Mouse (Mus musculus) heart, embryonic 13.5 days (tissue): Measurements from ENCODE around the gene Rap1a. TPM values are rescaled to one million over a fixed set of nuclear protein-coding genes. Genes with fewer than 3 reads are reported as not detected.
A peak's percentile ranks its signal among the peaks of the same experiment; 100 is the strongest.

Experiments used
- ATAC-seq: fragments of 200-750 bp; cut with Nextera tagmentation; 2 replicates; pipeline ENCODE4 v1.8.0; 2017; ENCODE audit warnings: moderate TSS enrichment; ENCODE audit not compliant: insufficient number of reproducible peaks, low FRiP score, low TSS enrichment; ENCODE audit errors: extremely low read depth
- H3K27ac ChIP-seq: fragments of 300-500 bp; sonication (generic); replicated peaks from 2 replicates; pipeline ENCODE4 v1.5.1; 2015; ENCODE audit warnings: moderate library complexity, mild to moderate bottlenecking, inconsistent platforms
- H3K27me3 ChIP-seq: fragments of 300-500 bp; sonication (generic); replicated peaks from 2 replicates; pipeline ENCODE4 v1.6.1; 2015; ENCODE audit warnings: mild to moderate bottlenecking, inconsistent platforms
- H3K36me3 ChIP-seq: fragments of 300-500 bp; sonication (generic); 2 replicates; pipeline ENCODE4 v1.6.1; 2015; ENCODE audit warnings: mild to moderate bottlenecking, inconsistent platforms
- H3K4me1 ChIP-seq: fragments of 300-500 bp; sonication (generic); 2 replicates; pipeline ENCODE4 v1.6.1; 2015; ENCODE audit warnings: inconsistent platforms
- H3K4me2 ChIP-seq: fragments of 300-500 bp; sonication (generic); 2 replicates; pipeline ENCODE4 v1.6.1; 2015; ENCODE audit warnings: inconsistent platforms, mild to moderate bottlenecking, moderate library complexity
- H3K4me3 ChIP-seq: fragments of 300-500 bp; sonication (generic); 2 replicates; pipeline ENCODE4 v1.5.1; 2015; ENCODE audit warnings: moderate library complexity, mild to moderate bottlenecking, inconsistent platforms
- H3K9ac ChIP-seq: fragments of 300-500 bp; sonication (generic); 2 replicates; pipeline ENCODE4 v1.6.1; 2015; ENCODE audit warnings: inconsistent platforms, mild to moderate bottlenecking, moderate library complexity
- H3K9me3 ChIP-seq: fragments of 300-500 bp; sonication (generic); 2 replicates; pipeline ENCODE4 v1.6.1; 2016; ENCODE audit warnings: inconsistent platforms
- WGBS: fragments of 180-500 bp; shearing (Covaris S2); methylation state at CpG from one replicate; pipeline ENCODE4 v1.1.7; 2015; ENCODE audit warnings: mixed read lengths; 5-methylcytosine and 5-hydroxymethylcytosine counted together
- polyA plus RNA-seq: library from polyadenylated mRNA; unstranded; fragments of >200 nt; fragmentation: Nextera tagmentation; extraction: Ambion mirVana; gene quantifications from 2 replicates; pipeline ENCODE4 v1.2.1, GENCODE M21; 2015

The Rap1a gene
- 81.3 and 91.9 TPM in 2 replicates for polyA plus RNA-seq

DNA sequence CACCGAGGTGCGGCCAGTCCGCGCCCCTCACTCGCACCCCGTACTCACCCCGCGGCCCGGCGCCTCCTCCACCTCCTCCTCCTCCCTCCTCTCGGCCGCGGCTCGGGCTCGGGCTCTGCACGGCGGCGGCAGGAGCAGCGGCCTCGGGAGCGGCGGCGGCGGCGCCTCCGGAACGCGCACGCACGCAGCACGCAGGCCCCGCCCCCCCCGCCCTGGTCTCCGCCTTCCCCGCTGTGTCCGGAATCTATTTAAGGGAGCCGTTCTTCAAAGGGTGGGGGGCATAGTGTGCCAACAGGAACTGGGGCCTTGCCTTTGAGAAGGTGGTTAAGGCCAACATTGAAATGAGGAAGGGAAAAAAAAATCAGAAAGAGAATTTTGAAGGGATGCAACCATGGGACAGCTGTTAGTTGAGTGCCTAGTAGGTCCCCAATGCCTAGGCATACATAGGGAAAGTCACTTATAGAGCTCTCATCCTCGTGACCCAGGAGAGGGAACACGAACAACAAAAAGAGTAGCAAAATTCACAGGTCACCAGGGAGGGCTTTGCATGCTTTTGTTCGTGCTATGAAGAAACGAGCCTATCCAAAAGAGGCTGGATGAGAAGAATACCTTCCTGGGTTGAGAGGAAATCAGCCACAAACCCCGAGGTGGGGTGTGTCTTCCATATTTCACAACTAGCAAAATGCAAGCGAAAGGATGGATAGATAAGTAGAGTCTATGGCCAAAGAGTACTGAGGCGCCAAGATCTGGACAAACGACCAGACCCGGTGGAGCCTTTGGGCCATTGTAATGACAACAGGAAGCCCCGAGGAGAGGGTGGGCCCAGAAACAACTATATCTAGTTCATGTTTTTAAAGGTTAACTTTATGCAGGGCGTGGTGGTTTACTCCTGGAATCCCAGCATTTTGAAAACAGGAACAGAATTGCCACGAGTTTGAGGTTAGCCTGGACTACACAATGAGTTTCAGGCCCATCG is at the start of gene Rap1a:
Rap1a (minus strand) TSS at position 146 of the 976 bp plus-strand sequence.
- Histone ChIP-seq H3K4me3 (peak within 1 kb of the TSS; percentile 88), H3K27ac (peak within 1 kb of the TSS; percentile 93), H3K36me3 (no peaks in the 10 kb centered on the region), H3K4me1 (peaks cover 54% of the 10 kb centered on the region), H3K4me2 (peak within 1 kb of the TSS; percentile 89), H3K9ac (peak within 1 kb of the TSS; percentile 97), H3K27me3 (peaks cover 40% of the 10 kb centered on the region), H3K9me3 (no peaks in the 10 kb centered on the region)
- 16% methylated on average over 39 of the region's 50 CpGs for WGBS
- ATAC-seq, result peak; percentile 79

DNA sequence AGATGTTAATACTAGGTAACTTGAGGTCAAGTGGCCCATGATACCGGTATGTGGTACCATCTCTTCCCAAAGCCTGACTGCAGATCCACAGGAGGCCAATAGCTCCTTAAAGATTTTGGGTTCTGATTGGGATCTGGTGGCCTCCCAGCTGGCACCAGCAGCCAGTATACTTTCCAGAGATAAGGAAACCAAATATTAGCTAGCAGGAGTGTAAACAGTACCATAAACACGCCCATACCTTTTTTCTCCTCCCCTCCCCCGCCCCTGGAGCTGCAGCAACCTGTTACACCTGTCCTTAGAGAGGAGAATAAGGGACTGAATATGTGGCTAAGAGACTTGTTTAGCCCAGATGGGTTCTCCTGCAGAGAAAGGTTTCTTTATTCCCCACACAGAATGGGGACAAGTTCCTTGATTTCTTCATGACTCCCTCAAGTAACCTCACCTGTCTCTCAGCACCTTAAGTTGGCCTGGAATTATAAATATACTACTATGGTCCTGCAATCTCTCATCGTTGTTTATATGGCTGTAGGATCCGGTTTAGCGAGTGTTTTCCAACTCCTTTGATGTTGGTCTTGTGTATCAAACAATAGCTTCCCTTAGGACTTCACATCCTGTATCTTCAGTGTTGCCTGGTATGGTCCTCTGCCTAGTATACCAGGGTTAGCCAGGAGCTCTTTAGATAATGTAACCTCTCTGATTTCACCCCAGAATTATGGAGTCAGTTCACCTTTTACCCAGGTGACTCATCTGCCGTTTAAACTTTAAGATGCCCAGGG is 45.3 kb upstream of the Rap1a start:
- Histone ChIP-seq H3K36me3 (no peaks in the 10 kb centered on the region), H3K4me3 (no peak overlapping the region), H3K9ac (no peak overlapping the region), H3K9me3 (no peaks in the 10 kb centered on the region), H3K4me2 (no peak overlapping the region), H3K27me3 (peaks cover 25% of the 10 kb centered on the region), H3K27ac (no peak overlapping the region), H3K4me1 (no peaks in the 10 kb centered on the region)
- 50% methylated on average over 7 of the region's 7 CpGs for WGBS
- no peak for ATAC-seq

DNA sequence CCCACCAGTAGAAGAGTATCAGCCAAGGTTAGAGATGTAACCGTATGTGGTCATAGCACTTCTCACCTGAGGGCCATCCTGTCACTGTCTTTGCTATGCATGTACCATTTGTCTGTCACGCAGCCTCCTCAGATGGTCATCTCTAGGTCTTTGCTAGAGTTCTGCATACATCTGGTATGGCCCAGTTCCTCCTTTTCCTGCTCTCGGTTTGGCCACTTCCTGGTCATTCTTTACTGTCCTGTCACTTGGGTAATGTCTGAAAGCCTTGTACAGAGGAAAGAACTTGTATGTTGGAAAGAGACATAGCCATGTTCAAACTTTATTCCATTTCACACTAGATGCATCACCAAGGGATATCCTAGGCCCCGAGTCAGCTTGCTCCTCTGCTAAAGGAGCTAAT is 38.7 kb upstream of the Rap1a start:
- H3K27me3 ChIP-seq, result peaks cover 29% of the 10 kb centered on the region
- H3K9me3 ChIP-seq, result no peaks in the 10 kb centered on the region
- no peaks in the 10 kb centered on the region for H3K36me3 ChIP-seq
- WGBS, result 75% methylated on average over 4 of the region's 4 CpGs
- no peaks in the 10 kb centered on the region for H3K4me1 ChIP-seq
- no peak overlapping the region for H3K4me3 ChIP-seq
- H3K4me2 ChIP-seq, result no peak overlapping the region
- no peak for ATAC-seq
- H3K9ac ChIP-seq, result no peak overlapping the region
- no peak overlapping the region for H3K27ac ChIP-seq

DNA sequence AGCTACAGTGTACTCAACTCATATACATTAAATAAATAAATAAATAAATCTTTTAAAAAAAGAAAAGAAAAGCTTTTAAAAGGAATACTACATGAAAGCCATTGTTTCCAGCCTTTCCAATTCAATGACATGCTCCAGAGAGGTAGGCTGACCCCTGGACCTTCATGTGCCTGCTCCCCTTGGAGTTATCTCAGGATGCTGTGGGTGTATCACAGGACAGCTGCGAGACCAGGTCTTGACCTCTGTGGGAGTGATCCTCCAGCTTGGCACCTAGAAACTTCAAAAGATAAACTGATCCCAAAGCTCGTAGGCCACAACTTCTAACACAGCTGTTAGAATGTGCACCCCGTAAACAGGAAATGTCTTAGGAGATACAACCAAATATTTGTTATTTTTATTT is 37.5 kb upstream of the Rap1a start:
- Histone ChIP-seq H3K36me3 (no peaks in the 10 kb centered on the region), H3K4me1 (no peaks in the 10 kb centered on the region), H3K4me3 (no peak overlapping the region), H3K27ac (no peak overlapping the region), H3K9ac (no peak overlapping the region), H3K4me2 (no peak overlapping the region), H3K9me3 (no peaks in the 10 kb centered on the region), H3K27me3 (peaks cover 29% of the 10 kb centered on the region)
- 64% methylated on average over 3 of the region's 3 CpGs for WGBS
- no peak for ATAC-seq

DNA sequence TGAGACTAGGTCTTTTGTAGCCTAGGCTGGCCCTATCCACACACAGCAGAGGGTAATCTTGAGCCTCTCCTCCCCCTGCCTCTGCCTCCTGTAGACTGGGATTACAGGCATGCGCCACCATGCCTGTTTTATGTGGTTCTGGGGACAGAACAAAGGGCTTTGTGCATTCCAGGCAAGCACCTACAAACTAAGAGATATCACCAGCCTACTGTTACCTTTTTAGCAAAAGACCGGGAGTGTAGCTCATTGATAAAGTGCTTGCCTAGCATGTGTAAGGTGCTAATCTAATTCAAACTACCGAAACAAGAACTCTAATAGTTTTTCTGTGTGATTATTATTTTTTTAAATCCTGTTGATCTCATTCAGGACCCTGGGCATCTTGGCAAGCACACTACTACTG is 35.7 kb upstream of the Rap1a start:
- H3K9me3 ChIP-seq, result no peaks in the 10 kb centered on the region
- no peak overlapping the region for H3K4me3 ChIP-seq
- no peak overlapping the region for H3K4me2 ChIP-seq
- H3K27me3 ChIP-seq, result peaks cover 15% of the 10 kb centered on the region; the same call in 1 of the 2 replicates
- ATAC-seq, result no peak
- 70% methylated on average over 3 of the region's 3 CpGs for WGBS
- H3K4me1 ChIP-seq, result no peaks in the 10 kb centered on the region
- H3K36me3 ChIP-seq, result no peaks in the 10 kb centered on the region
- H3K27ac ChIP-seq, result no peak overlapping the region
- H3K9ac ChIP-seq, result no peak overlapping the region

DNA sequence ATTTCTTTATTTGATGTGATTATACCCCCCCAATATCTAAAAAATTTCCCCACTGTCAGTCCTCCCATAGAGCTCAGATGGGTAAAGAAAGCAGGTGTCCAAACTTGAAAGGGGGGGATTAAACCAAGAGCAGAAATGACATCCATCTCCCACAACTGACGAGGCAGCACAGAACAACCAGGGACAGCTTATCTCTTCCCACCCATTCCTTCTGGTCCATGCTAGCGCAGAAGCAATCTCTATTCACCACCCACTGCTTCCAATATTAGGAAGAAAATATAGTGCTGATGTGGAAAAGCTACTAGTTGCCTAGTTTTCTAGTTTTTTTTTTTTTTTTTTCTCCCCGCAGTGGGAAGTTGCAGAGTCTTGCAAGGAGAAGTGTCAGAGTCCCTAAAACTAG is 34.7 kb upstream of the Rap1a start:
- no peak for ATAC-seq
- no peak overlapping the region for H3K27ac ChIP-seq
- no peak overlapping the region for H3K9ac ChIP-seq
- no peaks in the 10 kb centered on the region for H3K4me1 ChIP-seq
- 45% methylated on average over 3 of the region's 3 CpGs for WGBS
- H3K9me3 ChIP-seq, result no peaks in the 10 kb centered on the region
- no peaks in the 10 kb centered on the region for H3K36me3 ChIP-seq
- peaks cover 14% of the 10 kb centered on the region for H3K27me3 ChIP-seq
- H3K4me3 ChIP-seq, result no peak overlapping the region
- no peak overlapping the region for H3K4me2 ChIP-seq

DNA sequence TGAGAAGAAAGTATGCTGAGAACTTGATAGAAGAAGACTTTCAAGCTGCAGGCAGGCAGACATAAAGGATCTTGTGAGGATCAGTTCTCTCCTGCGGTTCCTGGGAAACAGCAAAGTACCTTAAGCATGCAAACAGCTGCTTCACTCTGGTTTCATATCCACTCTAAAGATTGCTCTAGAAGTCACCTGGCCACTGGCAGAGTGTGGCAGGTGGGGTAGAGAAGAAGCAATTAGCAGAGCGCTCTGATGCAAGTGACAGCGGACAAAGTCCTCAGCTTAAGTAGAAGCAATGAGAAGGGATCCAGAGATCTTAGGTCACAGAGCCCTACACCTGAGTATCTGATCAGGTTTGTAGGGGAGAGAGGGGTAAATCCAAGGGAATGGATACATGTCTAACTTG is 30.4 kb upstream of the Rap1a start:
- 89% methylated on average over 3 of the region's 3 CpGs for WGBS
- Histone ChIP-seq H3K4me2 (no peak overlapping the region), H3K4me3 (no peak overlapping the region), H3K36me3 (no peaks in the 10 kb centered on the region), H3K9ac (no peak overlapping the region), H3K27me3 (peaks cover 8% of the 10 kb centered on the region), H3K27ac (no peak overlapping the region), H3K9me3 (no peaks in the 10 kb centered on the region), H3K4me1 (no peaks in the 10 kb centered on the region)
- ATAC-seq, result no peak

DNA sequence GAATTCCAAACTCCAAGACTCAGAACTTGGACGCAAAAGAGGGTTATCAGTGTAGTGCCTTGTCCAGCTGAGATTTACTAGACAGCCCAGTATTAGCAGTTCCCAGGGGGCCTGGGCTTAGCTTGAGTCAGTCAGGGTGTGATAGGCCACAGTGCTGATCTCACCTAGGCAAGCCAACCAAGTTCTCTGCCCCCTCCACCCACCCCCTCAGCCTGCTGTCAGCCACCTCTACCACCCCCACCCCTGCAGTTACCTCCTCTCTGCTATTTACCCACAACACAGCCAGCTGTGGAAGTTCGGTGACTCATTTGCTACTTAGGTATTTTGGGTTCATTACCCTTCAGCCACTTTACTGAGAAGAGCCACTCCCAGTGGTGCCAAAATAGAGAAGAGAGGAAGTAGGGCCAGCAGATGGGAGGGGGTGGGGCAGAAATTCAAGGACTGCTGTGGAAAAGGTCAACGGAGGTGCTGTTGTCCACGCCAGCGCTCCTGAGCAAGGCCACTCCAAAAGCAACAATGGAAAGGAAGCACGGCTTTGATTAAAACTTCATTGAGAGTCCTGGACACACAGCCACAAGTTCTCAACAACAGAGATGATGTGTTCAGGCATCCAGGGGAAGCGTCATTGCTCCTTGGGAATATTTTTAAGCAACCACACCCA is 24.5 kb upstream of the Rap1a start:
- Histone ChIP-seq H3K9me3 (no peaks in the 10 kb centered on the region), H3K27me3 (peaks cover 24% of the 10 kb centered on the region), H3K9ac (no peak overlapping the region), H3K36me3 (no peaks in the 10 kb centered on the region), H3K4me3 (no peak overlapping the region), H3K4me1 (peaks cover 24% of the 10 kb centered on the region), H3K4me2 (no peak overlapping the region), H3K27ac (peak overlapping the region; percentile 48)
- ATAC-seq, result no peak
- WGBS, result 28% methylated on average over 7 of the region's 7 CpGs

DNA sequence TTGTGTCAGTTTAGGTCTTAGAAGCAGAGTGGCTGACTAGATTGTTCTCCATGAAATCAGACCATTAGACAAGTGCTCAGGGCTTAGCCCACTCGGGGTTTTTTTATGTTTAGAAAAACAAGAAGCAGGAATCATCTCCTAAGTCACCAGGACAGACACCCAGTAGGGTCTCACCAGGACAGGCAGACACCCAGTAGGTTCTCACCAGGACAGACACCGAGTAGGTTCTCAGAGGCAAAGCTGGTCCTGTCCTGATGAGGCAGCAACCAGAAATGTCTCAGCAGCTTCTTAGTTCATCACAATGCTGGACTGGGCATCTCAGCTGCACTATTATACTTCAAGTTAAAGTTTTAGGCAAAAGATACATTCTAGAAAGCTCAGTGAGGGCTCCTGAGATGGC is 23.6 kb upstream of the Rap1a start:
- 47% methylated on average over 2 of the region's 2 CpGs for WGBS
- no peaks in the 10 kb centered on the region for H3K36me3 ChIP-seq
- H3K27me3 ChIP-seq, result peaks cover 33% of the 10 kb centered on the region
- no peak overlapping the region for H3K4me2 ChIP-seq
- peaks cover 24% of the 10 kb centered on the region for H3K4me1 ChIP-seq
- no peak overlapping the region for H3K27ac ChIP-seq
- H3K4me3 ChIP-seq, result no peak overlapping the region
- H3K9ac ChIP-seq, result no peak overlapping the region
- ATAC-seq, result no peak
- H3K9me3 ChIP-seq, result no peaks in the 10 kb centered on the region

DNA sequence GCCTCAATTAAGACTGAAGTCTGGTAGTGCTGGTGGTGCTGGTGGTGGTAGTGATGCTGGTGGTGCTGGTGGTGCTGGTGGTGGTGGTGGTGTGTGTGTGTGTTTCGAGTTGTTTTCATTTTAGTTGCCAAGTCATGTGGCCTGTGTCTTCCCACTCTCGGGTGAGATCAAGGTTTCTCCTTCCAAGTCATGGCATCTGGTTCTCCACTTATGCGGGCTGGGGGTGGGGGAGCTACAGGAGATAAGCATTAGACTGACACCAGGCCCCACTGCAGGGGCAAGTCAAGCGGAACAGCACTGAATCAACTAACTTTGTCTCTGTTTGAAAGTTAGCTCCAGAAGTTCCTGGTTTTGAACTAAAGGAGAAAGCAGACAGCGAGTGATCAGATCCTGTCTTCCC is 23.0 kb upstream of the Rap1a start:
- H3K4me3 ChIP-seq, result no peak overlapping the region
- H3K4me2 ChIP-seq, result no peak overlapping the region
- WGBS, result 29% methylated on average over 5 of the region's 5 CpGs
- peaks cover 39% of the 10 kb centered on the region for H3K27me3 ChIP-seq
- no peaks in the 10 kb centered on the region for H3K9me3 ChIP-seq
- H3K9ac ChIP-seq, result no peak overlapping the region
- H3K27ac ChIP-seq, result no peak overlapping the region
- H3K36me3 ChIP-seq, result no peaks in the 10 kb centered on the region
- no peak for ATAC-seq
- H3K4me1 ChIP-seq, result peaks cover 24% of the 10 kb centered on the region

DNA sequence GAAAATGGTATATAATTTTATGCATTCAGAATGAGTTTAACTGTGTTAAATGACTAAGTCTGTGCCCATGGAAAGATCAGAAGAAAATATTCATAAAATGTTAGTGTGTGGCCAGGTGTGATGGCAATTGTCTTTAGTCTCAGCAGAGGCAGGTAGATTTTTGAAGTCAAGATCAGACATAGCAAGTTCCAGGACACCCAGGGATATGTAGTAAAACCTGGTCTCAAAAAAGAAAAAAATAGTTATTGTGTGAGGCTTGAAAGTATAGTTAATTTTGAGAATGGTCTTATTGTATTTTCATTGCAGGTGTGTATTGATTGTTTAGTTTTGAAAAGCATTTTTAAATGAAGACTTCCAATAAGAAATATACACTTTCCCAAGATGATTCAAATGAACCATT is 22.5 kb upstream of the Rap1a start:
- Histone ChIP-seq H3K27ac (no peak overlapping the region), H3K27me3 (peaks cover 44% of the 10 kb centered on the region), H3K4me1 (peaks cover 28% of the 10 kb centered on the region), H3K4me3 (no peak overlapping the region), H3K9me3 (no peaks in the 10 kb centered on the region), H3K9ac (no peak overlapping the region), H3K4me2 (no peak overlapping the region), H3K36me3 (no peaks in the 10 kb centered on the region)
- ATAC-seq, result no peak
